ENCODE assay signal across 9 mouse cellular contexts in the genomic region with DNA sequence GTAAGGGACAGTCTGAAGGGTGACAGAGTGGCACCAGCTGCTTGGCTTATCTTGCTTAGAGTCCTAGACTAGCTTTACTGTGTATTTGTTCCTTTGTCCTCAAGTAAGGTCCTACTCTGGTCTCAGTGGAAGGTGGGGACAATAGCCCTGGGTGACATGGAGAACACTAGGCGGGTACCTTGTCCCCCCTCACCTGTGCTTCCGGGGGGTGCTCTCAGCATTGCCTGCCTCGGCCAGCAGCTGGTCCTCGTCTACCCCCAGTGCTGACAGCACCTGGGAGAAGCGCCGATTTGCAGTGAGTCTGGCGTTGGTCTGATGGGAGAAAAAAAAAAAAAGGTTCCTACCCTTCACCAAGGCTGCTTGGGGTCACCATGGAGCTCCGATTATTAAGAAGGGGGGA. TPM values are rescaled to one million over a fixed set of nuclear protein-coding genes. Genes with fewer than 3 reads are reported as not detected.
DNase-seq lines count a peak whose midpoint lies in the region; ATAC-seq lines count a peak whose summit lies in the region.
"Had no signal": no experiment of that assay in that cellular context is flagged by ENCODE, and none has a peak within 500 bp of the region (broad histone marks: within the 10 kb centered on the region; RNA-seq: fewer than 3 reads in every experiment).

No protein-coding gene starts in this region.

- WGBS in forebrain, embryonic 13.5 days, result 87% methylated on average over 8 of the region's 8 CpGs
- WGBS in forebrain, embryonic 16.5 days, result 88% methylated on average over 8 of the region's 8 CpGs
- 85% methylated on average over 8 of the region's 8 CpGs for WGBS in midbrain, embryonic 10.5 days
- WGBS in midbrain, embryonic 16.5 days, result 91% methylated on average over 8 of the region's 8 CpGs
- WGBS in limb, embryonic 11.5 days, result 77% methylated on average over 8 of the region's 8 CpGs
- 46% methylated on average over 8 of the region's 8 CpGs for WGBS in stomach, embryonic 16.5 days

- 0 out of 2 replicates have a peak overlapping the region, but pooled peaks have one; percentile 52 for H3K9ac ChIP-seq in forebrain, embryonic 13.5 days
- H3K9ac ChIP-seq in forebrain, embryonic 16.5 days (replicated peaks; ENCODE audit: low read depth, low read length), result no peak overlapping the region
- H3K9ac ChIP-seq in midbrain, embryonic 16.5 days (ENCODE audit: low read depth, low read length), result no peak overlapping the region
- no peak overlapping the region for H3K9ac ChIP-seq in limb, embryonic 11.5 days (ENCODE audit: low read length)
- peak overlapping the region; percentile 85; the same call in 1 of the 2 replicates for H3K9ac ChIP-seq in stomach, embryonic 16.5 days (ENCODE audit: low read length)

- peaks cover 10% of the 10 kb centered on the region for H3K36me3 ChIP-seq in forebrain, embryonic 13.5 days (ENCODE audit: poor library complexity, severe bottlenecking)
- H3K36me3 ChIP-seq in forebrain, embryonic 16.5 days (ENCODE audit: control insufficient read depth, insufficient read depth), result no peaks in the 10 kb centered on the region
- H3K36me3 ChIP-seq in midbrain, embryonic 10.5 days, result peaks cover 12% of the 10 kb centered on the region
- H3K36me3 ChIP-seq in midbrain, embryonic 16.5 days (ENCODE audit: control insufficient read depth, insufficient read depth, low read length), result no peaks in the 10 kb centered on the region; the same call in 1 of the 2 replicates
- peaks cover 4% of the 10 kb centered on the region; the same call in 1 of the 2 replicates for H3K36me3 ChIP-seq in limb, embryonic 11.5 days (ENCODE audit: control insufficient read depth, insufficient read depth, low read length)
- no peaks in the 10 kb centered on the region for H3K36me3 ChIP-seq in stomach, embryonic 16.5 days (ENCODE audit: control insufficient read depth, insufficient read depth, low read length)

- H3K4me3 ChIP-seq in forebrain, embryonic 13.5 days, result 0 out of 2 replicates have a peak overlapping the region, but pooled peaks have one; percentile 100
- no peak overlapping the region for H3K4me3 ChIP-seq in forebrain, embryonic 16.5 days (replicated peaks; ENCODE audit: low read length)
- peak overlapping the region; percentile 100 for H3K4me3 ChIP-seq in midbrain, embryonic 10.5 days
- no peak overlapping the region for H3K4me3 ChIP-seq in midbrain, embryonic 16.5 days (ENCODE audit: low read depth, low read length)
- H3K4me3 ChIP-seq in limb, embryonic 11.5 days (ENCODE audit: low read depth, low read length), result no peak overlapping the region
- H3K4me3 ChIP-seq in stomach, embryonic 16.5 days (replicated peaks; ENCODE audit: low read length), result peak overlapping the region; percentile 98

- peak overlapping the region; percentile 98; the same call in 1 of the 2 replicates for H3K4me2 ChIP-seq in forebrain, embryonic 13.5 days
- no peak overlapping the region for H3K4me2 ChIP-seq in forebrain, embryonic 16.5 days (ENCODE audit: low read length)
- no peak overlapping the region for H3K4me2 ChIP-seq in midbrain, embryonic 16.5 days (ENCODE audit: low read length)
- peak overlapping the region; percentile 75; the same call in 1 of the 2 replicates for H3K4me2 ChIP-seq in limb, embryonic 11.5 days (ENCODE audit: low read depth, severe bottlenecking)
- H3K4me2 ChIP-seq in stomach, embryonic 16.5 days (ENCODE audit: low read depth, low read length), result peak overlapping the region; percentile 89

- H3K4me1 ChIP-seq in forebrain, embryonic 13.5 days, result peaks cover 42% of the 10 kb centered on the region
- peaks cover 32% of the 10 kb centered on the region for H3K4me1 ChIP-seq in forebrain, embryonic 16.5 days (replicated peaks; ENCODE audit: control insufficient read depth, insufficient read depth, low read length)
- H3K4me1 ChIP-seq in midbrain, embryonic 10.5 days, result peaks cover 41% of the 10 kb centered on the region
- peaks cover 28% of the 10 kb centered on the region for H3K4me1 ChIP-seq in midbrain, embryonic 16.5 days (ENCODE audit: control insufficient read depth, insufficient read depth, low read length)
- peaks cover 11% of the 10 kb centered on the region for H3K4me1 ChIP-seq in limb, embryonic 11.5 days (ENCODE audit: control insufficient read depth, insufficient read depth, low read length)
- H3K4me1 ChIP-seq in stomach, embryonic 16.5 days (ENCODE audit: control insufficient read depth, insufficient read depth, low read length), result peaks cover 31% of the 10 kb centered on the region; the same call in 1 of the 2 replicates

- no peak for ATAC-seq in forebrain, embryonic 13.5 days
- ATAC-seq in forebrain, embryonic 16.5 days, result no peak
- ATAC-seq in midbrain, embryonic 16.5 days, result no peak
- no peak for ATAC-seq in limb, embryonic 11.5 days (ENCODE audit: insufficient number of reproducible peaks, low FRiP score, low TSS enrichment, low read depth)
- no peak for ATAC-seq in stomach, embryonic 16.5 days (ENCODE audit: insufficient read depth, low FRiP score)
- ATAC-seq in inflammation-experienced regulatory T-cells, adult 6 months, result no peak

- no peak overlapping the region for H3K27ac ChIP-seq in forebrain, embryonic 13.5 days
- no peak overlapping the region for H3K27ac ChIP-seq in forebrain, embryonic 16.5 days (ENCODE audit: low read length)
- no peak overlapping the region for H3K27ac ChIP-seq in midbrain, embryonic 10.5 days (replicated peaks)
- H3K27ac ChIP-seq in midbrain, embryonic 16.5 days (ENCODE audit: low read length), result no peak overlapping the region
- H3K27ac ChIP-seq in limb, embryonic 11.5 days (replicated peaks; ENCODE audit: low read depth, low read length), result no peak overlapping the region
- peak overlapping the region; percentile 89 for H3K27ac ChIP-seq in stomach, embryonic 16.5 days (ENCODE audit: low read length)

- DNase-seq in midbrain, embryonic 10.5 days (ENCODE audit: low spot score), result no peak
- DNase-seq in limb, embryonic 11.5 days (ENCODE audit: low spot score), result no peak
- DNase-seq in ovary, postnatal 36 days (ENCODE audit: low spot score), result no peak
- DNase-seq: layer of hippocampus, postnatal 36 days had no signal

- H3K9me3 ChIP-seq in forebrain, embryonic 13.5 days (replicated peaks), result no peaks in the 10 kb centered on the region
- H3K9me3 ChIP-seq in forebrain, embryonic 16.5 days (ENCODE audit: control insufficient read depth, low read length), result no peaks in the 10 kb centered on the region
- H3K9me3 ChIP-seq in midbrain, embryonic 10.5 days (replicated peaks), result no peaks in the 10 kb centered on the region
- H3K9me3 ChIP-seq in midbrain, embryonic 16.5 days (replicated peaks; ENCODE audit: control insufficient read depth, low read length, poor library complexity, severe bottlenecking), result no peaks in the 10 kb centered on the region
- H3K9me3 ChIP-seq in limb, embryonic 11.5 days (ENCODE audit: control insufficient read depth, low read length), result no peaks in the 10 kb centered on the region
- no peaks in the 10 kb centered on the region for H3K9me3 ChIP-seq in stomach, embryonic 16.5 days (replicated peaks; ENCODE audit: control insufficient read depth, low read length)

- no peaks in the 10 kb centered on the region for H3K27me3 ChIP-seq in forebrain, embryonic 13.5 days
- no peaks in the 10 kb centered on the region for H3K27me3 ChIP-seq in forebrain, embryonic 16.5 days (replicated peaks; ENCODE audit: control insufficient read depth, insufficient read depth, low read length)
- no peaks in the 10 kb centered on the region for H3K27me3 ChIP-seq in midbrain, embryonic 10.5 days (ENCODE audit: low read depth, poor library complexity, severe bottlenecking)
- no peaks in the 10 kb centered on the region for H3K27me3 ChIP-seq in midbrain, embryonic 16.5 days (ENCODE audit: control insufficient read depth, insufficient read depth, low read depth, low read length)
- H3K27me3 ChIP-seq in limb, embryonic 11.5 days (ENCODE audit: control insufficient read depth, insufficient read depth, low read length), result no peaks in the 10 kb centered on the region
- H3K27me3 ChIP-seq in stomach, embryonic 16.5 days (ENCODE audit: control insufficient read depth, insufficient read depth, low read length), result no peaks in the 10 kb centered on the region

RNA-seq across cellular contexts. Expression of gene Sart1, which starts 1.9 kb away (rescaled TPM):
- polyA plus RNA-seq in forebrain, embryonic 13.5 days (2015; fragmentation: Nextera tagmentation; extraction: Ambion mirVana), result 85.3 and 88.4 TPM in 2 replicates
- 74.4 and 75.1 TPM in 2 replicates for polyA plus RNA-seq in forebrain, embryonic 16.5 days (2015; fragmentation: Nextera tagmentation; extraction: Ambion mirVana)
- 88.2 and 96.2 TPM in 2 replicates for polyA plus RNA-seq in midbrain, embryonic 10.5 days (2016; fragmentation: Nextera tagmentation; extraction: Ambion mirVana)
- polyA plus RNA-seq in midbrain, embryonic 16.5 days (2015; fragmentation: Nextera tagmentation; extraction: Ambion mirVana), result 67.7 and 68.5 TPM in 2 replicates
- 87.1 and 92.5 TPM in 2 replicates for polyA plus RNA-seq in limb, embryonic 11.5 days (2014; fragmentation: Nextera tagmentation; extraction: Ambion mirVana)
- 54.1 and 56.4 TPM in 2 replicates for polyA plus RNA-seq in stomach, embryonic 16.5 days (2015; fragmentation: Nextera tagmentation; extraction: Ambion mirVana)
- polyA plus RNA-seq in inflammation-experienced regulatory T-cells, adult 6 months (2017; shearing (Covaris generic)), result 10 to 100 TPM; 20.3 to 38.4 (median 27.8) TPM

RNA-seq across cellular contexts. Expression of gene Tsga10ip, which starts 11.9 kb away (rescaled TPM):
- 0.39 TPM in 1 of 2 replicates, not detected in the other for polyA plus RNA-seq in forebrain, embryonic 13.5 days (2015; fragmentation: Nextera tagmentation; extraction: Ambion mirVana)
- polyA plus RNA-seq in forebrain, embryonic 16.5 days (2015; fragmentation: Nextera tagmentation; extraction: Ambion mirVana), result not detected in 2 replicates
- 0.39 TPM in 1 of 2 replicates, not detected in the other for polyA plus RNA-seq in midbrain, embryonic 10.5 days (2016; fragmentation: Nextera tagmentation; extraction: Ambion mirVana)
- polyA plus RNA-seq in midbrain, embryonic 16.5 days (2015; fragmentation: Nextera tagmentation; extraction: Ambion mirVana), result not detected in 2 replicates
- polyA plus RNA-seq in limb, embryonic 11.5 days (2014; fragmentation: Nextera tagmentation; extraction: Ambion mirVana), result not detected in 2 replicates
- 7.2 and 8.9 TPM in 2 replicates for polyA plus RNA-seq in stomach, embryonic 16.5 days (2015; fragmentation: Nextera tagmentation; extraction: Ambion mirVana)
- not detected for polyA plus RNA-seq in inflammation-experienced regulatory T-cells, adult 6 months (2017; shearing (Covaris generic))

RNA-seq across cellular contexts. Expression of gene Banf1, which starts 23.4 kb away (rescaled TPM):
- polyA plus RNA-seq in forebrain, embryonic 13.5 days (2015; fragmentation: Nextera tagmentation; extraction: Ambion mirVana), result 479 and 496 TPM in 2 replicates
- polyA plus RNA-seq in forebrain, embryonic 16.5 days (2015; fragmentation: Nextera tagmentation; extraction: Ambion mirVana), result 378 and 389 TPM in 2 replicates
- polyA plus RNA-seq in midbrain, embryonic 10.5 days (2016; fragmentation: Nextera tagmentation; extraction: Ambion mirVana), result 575 and 616 TPM in 2 replicates
- 302 and 321 TPM in 2 replicates for polyA plus RNA-seq in midbrain, embryonic 16.5 days (2015; fragmentation: Nextera tagmentation; extraction: Ambion mirVana)
- polyA plus RNA-seq in limb, embryonic 11.5 days (2014; fragmentation: Nextera tagmentation; extraction: Ambion mirVana), result 522 and 532 TPM in 2 replicates
- polyA plus RNA-seq in stomach, embryonic 16.5 days (2015; fragmentation: Nextera tagmentation; extraction: Ambion mirVana), result 377 and 400 TPM in 2 replicates
- 100 to 1,000 TPM; 233 to 353 (median 259) TPM for polyA plus RNA-seq in inflammation-experienced regulatory T-cells, adult 6 months (2017; shearing (Covaris generic))

RNA-seq across cellular contexts. Expression of gene Eif1ad, which starts 23.9 kb away (rescaled TPM):
- polyA plus RNA-seq in forebrain, embryonic 13.5 days (2015; fragmentation: Nextera tagmentation; extraction: Ambion mirVana), result 64.3 and 69.5 TPM in 2 replicates
- 43.3 and 49.9 TPM in 2 replicates for polyA plus RNA-seq in forebrain, embryonic 16.5 days (2015; fragmentation: Nextera tagmentation; extraction: Ambion mirVana)
- polyA plus RNA-seq in midbrain, embryonic 10.5 days (2016; fragmentation: Nextera tagmentation; extraction: Ambion mirVana), result 86.9 and 89.4 TPM in 2 replicates
- polyA plus RNA-seq in midbrain, embryonic 16.5 days (2015; fragmentation: Nextera tagmentation; extraction: Ambion mirVana), result 36.6 and 38.3 TPM in 2 replicates
- polyA plus RNA-seq in limb, embryonic 11.5 days (2014; fragmentation: Nextera tagmentation; extraction: Ambion mirVana), result 78.9 and 89.3 TPM in 2 replicates
- polyA plus RNA-seq in stomach, embryonic 16.5 days (2015; fragmentation: Nextera tagmentation; extraction: Ambion mirVana), result 45.8 and 52.1 TPM in 2 replicates
- 10 to 100 TPM; 45.7 to 58.4 (median 53.4) TPM for polyA plus RNA-seq in inflammation-experienced regulatory T-cells, adult 6 months (2017; shearing (Covaris generic))

RNA-seq across cellular contexts. Expression of gene Drap1, which starts 34.4 kb away (rescaled TPM):
- 291 and 298 TPM in 2 replicates for polyA plus RNA-seq in forebrain, embryonic 13.5 days (2015; fragmentation: Nextera tagmentation; extraction: Ambion mirVana)
- 283 and 294 TPM in 2 replicates for polyA plus RNA-seq in forebrain, embryonic 16.5 days (2015; fragmentation: Nextera tagmentation; extraction: Ambion mirVana)
- 221 and 228 TPM in 2 replicates for polyA plus RNA-seq in midbrain, embryonic 10.5 days (2016; fragmentation: Nextera tagmentation; extraction: Ambion mirVana)
- 288 and 310 TPM in 2 replicates for polyA plus RNA-seq in midbrain, embryonic 16.5 days (2015; fragmentation: Nextera tagmentation; extraction: Ambion mirVana)
- 216 and 243 TPM in 2 replicates for polyA plus RNA-seq in limb, embryonic 11.5 days (2014; fragmentation: Nextera tagmentation; extraction: Ambion mirVana)
- polyA plus RNA-seq in stomach, embryonic 16.5 days (2015; fragmentation: Nextera tagmentation; extraction: Ambion mirVana), result 203 and 207 TPM in 2 replicates
- 10 to 100 TPM; 43.1 to 54.2 (median 47.1) TPM for polyA plus RNA-seq in inflammation-experienced regulatory T-cells, adult 6 months (2017; shearing (Covaris generic))

Comparison
In these comparisons a context has a peak if more than half of its experiments do, and no peak if none do; other contexts are left out.
1. H3K4me2 ChIP-seq: peak in forebrain, embryonic 13.5 days (single experiment), limb, embryonic 11.5 days (single experiment) and stomach, embryonic 16.5 days (single experiment); none in forebrain, embryonic 16.5 days (single experiment) and midbrain, embryonic 16.5 days (single experiment).
2. H3K4me3 ChIP-seq: peak in forebrain, embryonic 13.5 days (single experiment), midbrain, embryonic 10.5 days (single experiment) and stomach, embryonic 16.5 days (single experiment); none in forebrain, embryonic 16.5 days (single experiment), midbrain, embryonic 16.5 days (single experiment) and limb, embryonic 11.5 days (single experiment).
3. H3K9ac ChIP-seq: peak in forebrain, embryonic 13.5 days (single experiment) and stomach, embryonic 16.5 days (single experiment); none in forebrain, embryonic 16.5 days (single experiment), midbrain, embryonic 16.5 days (single experiment) and limb, embryonic 11.5 days (single experiment).